Mouse (Mus musculus) liver, adult 10 weeks (tissue): ENCODE measurements around the gene Gm29735. TPM values are rescaled to one million over a fixed set of nuclear protein-coding genes. Genes with fewer than 3 reads are reported as not detected.

ENCODE experiments used
- polyA plus RNA-seq: library from polyadenylated mRNA; stranded (reverse); fragments of 350-450 nt; fragmentation: Illumina TruSeq; extraction: RNeasy Lipid Tissue Mini Kit (QIAGEN cat#74804); gene quantifications from one replicate; pipeline ENCODE4 v1.2.3, GENCODE M21; 2014; ENCODE audit warnings: low read depth, low replicate concordance

The Gm29735 gene
- not detected for polyA plus RNA-seq

DNA sequence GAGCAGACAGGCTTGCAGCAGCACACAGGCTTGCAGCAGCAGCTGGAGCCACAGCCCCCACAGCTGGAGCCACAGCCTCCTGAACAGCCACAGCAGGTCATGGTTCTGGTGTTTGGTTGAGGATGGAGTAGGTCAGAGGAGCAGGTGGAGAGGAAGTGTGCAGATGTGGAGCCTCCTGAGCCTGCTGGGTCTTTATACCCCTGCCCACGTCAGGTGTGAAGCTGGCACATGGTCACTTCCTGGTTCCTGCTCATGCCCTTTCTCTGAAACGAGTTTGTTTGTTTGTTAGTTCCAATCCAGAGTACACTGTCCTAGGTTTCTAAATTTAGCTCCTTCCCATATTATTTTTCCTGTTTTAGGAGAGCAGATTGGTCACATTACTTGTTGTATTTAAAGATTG is at the start of gene Gm29735:
Gene Gm29735, minus strand, starts transcription at position 101 of the 400 bp plus-strand sequence.

DNA sequence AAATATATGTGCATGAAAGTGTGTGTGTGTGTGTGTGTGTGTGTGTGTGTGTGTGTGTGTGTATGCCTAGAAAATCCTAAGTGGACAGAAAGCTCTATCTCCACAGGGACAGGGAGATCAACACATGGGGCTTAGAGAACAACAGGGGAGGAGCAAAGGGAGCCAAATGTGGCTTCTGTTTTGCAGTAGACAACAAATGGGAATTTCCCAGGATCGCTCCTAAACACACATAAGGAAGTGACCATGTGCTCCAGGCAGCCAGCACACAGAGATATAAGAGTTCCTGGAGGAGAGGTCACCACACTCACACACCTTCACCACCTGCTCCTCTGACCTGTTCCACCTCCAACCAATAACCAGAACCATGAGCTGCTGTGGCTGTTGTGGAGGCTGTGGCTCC is 44.2 kb upstream of the Gm29735 start, which contains the start of gene Krtap5-3:
Gene Krtap5-3, plus strand, starts transcription at position 301 of the 400 bp plus-strand sequence.

DNA sequence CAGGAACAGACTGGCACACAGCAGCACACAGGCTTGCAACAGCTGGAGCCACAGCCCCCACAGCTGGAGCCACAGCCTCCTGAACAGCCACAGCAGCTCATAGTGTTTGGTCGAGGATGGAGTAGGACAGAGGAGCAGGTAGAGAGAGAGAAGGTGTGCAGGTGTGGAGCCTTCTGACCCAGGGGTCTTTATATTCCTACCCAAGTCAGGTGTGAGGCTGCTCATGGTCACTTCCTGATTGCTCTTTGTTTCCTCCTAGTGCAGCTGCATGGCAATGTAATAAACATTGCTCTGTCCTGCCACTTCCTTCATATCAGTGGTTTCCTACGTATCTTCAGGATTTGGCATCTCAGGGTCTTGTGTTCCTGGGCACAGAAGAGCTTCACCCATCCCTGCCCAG is 33.4 kb upstream of the Gm29735 start, which contains the start of gene Gm10153:
Gene Gm10153, minus strand, starts transcription at position 101 of the 400 bp plus-strand sequence.

DNA sequence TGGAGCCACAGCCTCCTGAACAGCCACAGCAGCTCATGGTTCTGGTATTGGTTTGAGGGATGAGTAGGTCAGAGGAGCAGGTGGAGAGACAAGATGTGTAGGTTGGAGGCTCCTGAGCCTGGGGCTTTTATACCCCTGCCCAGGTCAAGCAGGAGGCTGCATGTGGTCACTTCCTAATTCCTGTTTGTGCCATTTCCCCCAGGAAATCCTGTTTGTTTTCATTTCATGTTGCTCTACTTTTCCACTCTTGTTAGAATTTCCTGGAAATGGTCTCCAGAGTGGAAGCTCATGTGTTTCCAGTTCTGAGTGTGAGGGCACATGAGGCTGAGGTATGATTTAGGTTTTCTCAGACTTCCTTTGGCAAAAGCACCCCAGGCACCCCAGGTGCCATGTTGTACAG is 19.0 kb upstream of the Gm29735 start, which contains the start of gene Krtap5-2:
Gene Krtap5-2, minus strand, starts transcription at position 101 of the 400 bp plus-strand sequence.

DNA sequence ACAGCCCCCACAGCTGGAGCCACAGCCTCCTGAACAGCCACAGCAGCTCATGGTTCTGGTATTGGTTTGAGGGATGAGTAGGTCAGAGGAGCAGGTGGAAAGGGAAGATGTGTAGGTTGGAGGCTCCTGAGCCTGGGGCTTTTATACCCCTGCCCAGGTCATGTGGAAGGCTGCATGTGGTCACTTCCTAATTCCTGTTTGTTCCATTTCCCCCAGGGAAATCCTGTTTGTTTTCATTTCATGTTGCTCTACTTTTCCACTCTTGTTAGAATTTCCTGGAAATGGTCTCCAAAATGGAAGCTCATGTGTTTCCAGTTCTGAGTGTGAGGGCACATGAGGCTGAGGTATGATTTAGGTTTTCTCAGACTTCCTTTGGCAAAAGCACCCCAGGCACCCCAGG is 8.7 kb upstream of the Gm29735 start, which contains the start of gene Gm4553:
Gene Gm4553, minus strand, starts transcription at position 101 of the 400 bp plus-strand sequence.

DNA sequence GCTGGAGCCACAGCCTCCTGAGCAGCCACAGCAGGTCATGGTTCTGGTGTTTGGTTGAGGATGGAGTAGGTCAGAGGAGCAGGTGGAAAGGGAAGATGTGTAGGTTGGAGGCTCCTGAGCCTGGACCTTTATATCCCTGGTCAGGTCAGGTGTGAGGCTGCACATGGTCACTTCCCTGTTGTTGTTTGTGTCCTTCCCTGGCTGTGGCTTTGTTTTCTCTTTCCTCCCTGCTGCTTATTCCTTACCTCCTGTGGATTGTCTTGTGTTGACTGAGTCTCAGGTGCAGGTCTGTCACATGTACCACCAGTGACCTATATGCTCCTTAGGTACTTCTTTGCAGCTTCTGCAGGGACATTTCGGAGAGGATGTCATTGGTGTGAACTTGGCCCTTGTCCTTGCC is 12.4 kb downstream of the Gm29735 start, which contains the start of gene Gm45337:
Gene Gm45337, minus strand, starts transcription at position 101 of the 400 bp plus-strand sequence.

DNA sequence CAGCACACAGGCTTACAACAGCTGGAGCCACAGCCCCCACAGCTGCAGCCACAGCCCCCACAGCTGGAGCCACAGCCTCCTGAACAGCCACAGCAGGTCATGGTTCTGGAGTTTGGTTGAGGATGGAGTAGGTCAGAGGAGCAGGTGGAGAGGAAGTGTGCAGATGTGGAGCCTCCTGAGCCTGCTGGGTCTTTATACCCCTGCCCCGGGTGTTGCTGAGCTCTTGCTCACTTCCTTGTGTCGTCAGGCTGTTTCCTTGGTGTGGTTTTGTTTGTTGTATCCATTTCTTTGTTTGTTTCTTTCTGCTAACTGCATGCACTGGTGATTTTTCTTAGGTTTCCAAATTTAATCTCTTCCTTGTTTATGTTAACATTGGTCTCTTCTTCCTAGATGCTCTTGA is 21.0 kb downstream of the Gm29735 start, which contains the start of gene Gm39115:
Gene Gm39115, minus strand, starts transcription at position 101 of the 400 bp plus-strand sequence.

DNA sequence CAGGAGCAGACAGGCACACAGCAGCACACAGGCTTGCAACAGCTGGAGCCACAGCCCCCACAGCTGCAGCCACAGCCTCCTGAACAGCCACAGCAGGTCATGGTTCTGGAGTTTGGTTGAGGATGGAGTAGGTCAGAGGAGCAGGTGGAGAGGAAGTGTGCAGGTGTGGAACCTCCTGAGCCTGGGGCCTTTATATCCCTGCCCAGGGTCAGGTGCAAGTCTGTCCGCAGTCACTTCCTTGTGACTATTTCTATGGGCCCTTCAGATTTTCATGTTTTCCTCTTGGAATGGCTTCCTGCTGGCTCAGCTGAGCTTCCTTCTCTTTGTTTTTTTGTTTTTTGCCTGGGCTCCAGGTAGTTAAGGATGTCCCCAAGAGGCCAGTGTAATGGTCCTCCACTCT is 36.3 kb downstream of the Gm29735 start, which contains the start of gene Gm45618:
Gene Gm45618, minus strand, starts transcription at position 101 of the 400 bp plus-strand sequence.

Other genes with a start within 250 kb of the Gm29735 start
- gene Tollip, start 238.6 kb downstream of the Gm29735 start, polyA plus RNA-seq, result 27.7 TPM
- gene Brsk2, start 207.4 kb downstream of the Gm29735 start, polyA plus RNA-seq, result not detected
- 8.6 TPM for gene Mob2, start 96.0 kb downstream of the Gm29735 start, polyA plus RNA-seq
- gene Dusp8, start 61.3 kb downstream of the Gm29735 start, polyA plus RNA-seq, result not detected
- not detected for gene Gm45618, start 36.4 kb downstream of the Gm29735 start, polyA plus RNA-seq
- gene Gm39115, start 21.1 kb downstream of the Gm29735 start, polyA plus RNA-seq, result not detected
- gene Gm45337, start 12.5 kb downstream of the Gm29735 start, polyA plus RNA-seq, result not detected
- not detected for gene Gm4553, start 8.6 kb upstream of the Gm29735 start, polyA plus RNA-seq
- not detected for gene Krtap5-2, start 18.9 kb upstream of the Gm29735 start, polyA plus RNA-seq
- gene Gm10153, start 33.3 kb upstream of the Gm29735 start, polyA plus RNA-seq, result not detected
- not detected for gene Krtap5-3, start 44.3 kb upstream of the Gm29735 start, polyA plus RNA-seq
- not detected for gene Gm7579, start 54.7 kb upstream of the Gm29735 start, polyA plus RNA-seq
- not detected for gene Krtap5-5, start 72.9 kb upstream of the Gm29735 start, polyA plus RNA-seq
- not detected for gene Gm40460, start 84.0 kb upstream of the Gm29735 start, polyA plus RNA-seq
- gene Gm2431, start 101.2 kb upstream of the Gm29735 start, polyA plus RNA-seq, result not detected
- not detected for gene Gm4559, start 117.2 kb upstream of the Gm29735 start, polyA plus RNA-seq
- not detected for gene Krtap5-1, start 140.0 kb upstream of the Gm29735 start, polyA plus RNA-seq
- gene Krtap5-4, start 146.4 kb upstream of the Gm29735 start, polyA plus RNA-seq, result not detected
- gene Ifitm10, start 216.6 kb upstream of the Gm29735 start, polyA plus RNA-seq, result not detected
- 19.5 TPM for gene Gm49369, start 225.6 kb upstream of the Gm29735 start, polyA plus RNA-seq
- gene Ctsd, start 230.9 kb upstream of the Gm29735 start, polyA plus RNA-seq, result 59.5 TPM